Mouse (Mus musculus) mouse trophoblast stem cell (cell line): ENCODE results near the gene Pgbd1.
"Not testable (repeated sequence)": the region's sequence is repeated elsewhere in the genome, so short reads cannot be mapped to it uniquely, and the experiment has no call there.

Experiments used
- in situ Hi-C, 2 experiments: fragments of 300-500 bp; cut with MseI, MboI; formaldehyde crosslinking; loops; 2 replicates in 1 of 2; 3 replicates in 1 of 2; pipeline ENCODE4 v1.15.1; 2025

Gene Pgbd1

GRCm38 (mm10) chr13:21440503-21441206 lies at the start of gene Pgbd1:
Gene Pgbd1 (minus strand): TSS chr13:21441058.
- in situ Hi-C loops, result no loop called here

DNA sequence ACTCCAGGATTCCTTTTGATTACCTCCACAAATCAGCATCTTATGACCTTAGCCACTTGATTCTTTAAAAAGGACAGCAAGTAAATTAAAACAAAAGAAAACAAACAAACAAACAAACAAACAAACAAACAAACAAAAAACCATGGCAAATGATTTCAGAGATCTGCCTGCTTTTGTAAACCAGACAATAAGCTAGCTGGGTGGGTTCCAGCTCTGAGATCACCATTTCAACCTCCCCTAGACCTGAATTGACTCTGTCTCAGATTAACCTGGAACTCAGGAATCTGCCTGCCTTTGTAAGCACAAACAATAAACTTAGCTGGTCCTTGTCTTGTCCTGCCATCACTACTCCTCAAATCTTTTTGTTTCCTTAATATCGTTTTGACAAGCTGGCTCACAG lies 46.0 kb upstream of the Pgbd1 start:
- in situ Hi-C loops, result no loop called here

- in situ Hi-C loops, result not testable (repeated sequence)
Observed at GRCm38 (mm10) chr13:21478759-21479670, 38.2 kb upstream of the Pgbd1 start, which contains the start of the genes Zkscan4 and Gm10065. Gene Zkscan4 (plus strand): TSS chr13:21478907. Gene Gm10065 (minus strand): TSS chr13:21479441.

DNA sequence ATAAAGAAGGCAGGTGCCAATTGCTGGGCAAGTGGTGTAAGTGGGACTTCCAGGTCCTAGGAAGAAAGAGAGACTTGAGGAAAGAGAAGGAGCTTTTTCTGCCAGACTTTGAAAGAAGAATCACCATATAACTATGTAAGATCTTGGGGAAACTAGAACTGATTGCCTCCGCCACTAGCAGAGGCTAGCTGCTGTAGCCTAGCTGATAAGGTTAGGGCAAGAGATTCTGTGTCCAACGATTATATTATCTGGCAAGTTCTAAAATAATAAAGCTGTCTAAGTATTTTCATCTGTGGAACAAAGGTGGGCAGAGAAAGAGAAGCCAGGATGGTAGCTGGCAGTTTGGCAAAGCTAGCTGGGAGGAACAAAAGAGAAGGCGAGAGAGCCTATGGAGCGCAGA lies 31.6 kb upstream of the Pgbd1 start:
- in situ Hi-C loops, result no loop called here

DNA sequence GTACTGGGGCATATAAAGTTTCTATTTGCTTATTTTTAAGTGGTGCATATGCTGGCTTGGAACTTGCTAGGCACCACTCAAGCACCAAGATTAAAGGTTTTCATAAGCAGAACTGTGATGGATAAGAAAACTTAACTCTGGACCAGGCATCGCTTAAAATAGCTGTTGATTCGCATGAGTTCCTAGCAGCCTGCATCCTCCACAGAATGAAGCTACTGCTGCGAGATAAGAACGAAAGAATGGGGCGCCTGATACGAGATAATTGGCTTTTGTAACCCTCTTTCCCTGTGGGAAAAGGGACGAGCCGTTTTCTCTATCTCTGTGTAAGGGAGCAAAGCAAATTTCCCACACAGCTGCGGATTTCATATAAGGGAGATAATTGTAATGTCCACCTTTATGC lies 28.2 kb upstream of the Pgbd1 start:
- in situ Hi-C loops, result no loop called here

DNA sequence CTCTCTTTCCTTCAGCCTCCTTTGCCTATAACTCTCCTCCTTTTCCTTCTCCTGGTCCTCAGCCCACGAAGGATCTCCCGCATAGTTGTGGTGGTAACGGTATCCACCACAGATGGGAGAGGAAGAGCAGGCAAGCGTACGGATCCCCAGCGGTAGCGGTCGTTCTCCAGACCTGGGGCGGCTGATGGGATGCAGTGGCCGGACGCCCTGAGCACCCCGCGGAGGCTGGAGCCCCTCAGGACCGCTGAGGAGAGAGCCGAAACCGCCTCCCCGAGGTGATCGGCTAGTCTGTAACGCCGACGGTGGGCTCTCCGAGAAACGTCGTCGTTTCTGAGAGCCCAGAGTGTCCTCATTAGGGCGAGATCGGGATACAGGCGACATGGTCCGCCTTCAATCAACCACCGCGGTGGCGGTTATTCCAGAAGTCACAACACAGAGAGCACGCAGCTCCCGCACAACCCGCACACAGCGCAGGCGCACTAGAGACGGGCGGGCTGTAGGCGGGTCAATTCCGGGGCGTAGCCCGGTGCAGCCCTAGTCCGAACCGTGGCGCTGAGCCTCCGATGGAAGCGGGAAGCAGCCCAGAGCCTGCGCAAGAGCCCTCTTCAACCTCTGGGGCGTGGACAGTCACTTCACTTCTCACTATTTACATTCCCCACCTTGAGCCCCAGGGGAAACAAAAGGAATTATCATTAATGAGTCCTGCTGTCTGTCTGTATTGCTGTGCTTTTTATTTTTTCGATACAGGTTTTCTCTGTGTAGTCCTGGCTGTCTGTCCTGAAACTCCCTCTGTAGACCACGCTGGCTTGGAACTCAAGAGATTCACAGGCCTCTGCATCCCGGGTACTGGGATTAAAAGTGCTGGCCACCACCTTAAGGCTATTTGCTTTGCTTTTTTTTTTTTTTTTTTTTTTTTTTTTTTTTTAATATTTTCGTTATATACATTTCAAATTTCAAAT lies 27.5 kb upstream of the Pgbd1 start, which contains the start of gene Nkapl:
Gene Nkapl (minus strand): TSS at position 449 of the 959 bp plus-strand sequence.
- in situ Hi-C loops, result no loop called here

DNA sequence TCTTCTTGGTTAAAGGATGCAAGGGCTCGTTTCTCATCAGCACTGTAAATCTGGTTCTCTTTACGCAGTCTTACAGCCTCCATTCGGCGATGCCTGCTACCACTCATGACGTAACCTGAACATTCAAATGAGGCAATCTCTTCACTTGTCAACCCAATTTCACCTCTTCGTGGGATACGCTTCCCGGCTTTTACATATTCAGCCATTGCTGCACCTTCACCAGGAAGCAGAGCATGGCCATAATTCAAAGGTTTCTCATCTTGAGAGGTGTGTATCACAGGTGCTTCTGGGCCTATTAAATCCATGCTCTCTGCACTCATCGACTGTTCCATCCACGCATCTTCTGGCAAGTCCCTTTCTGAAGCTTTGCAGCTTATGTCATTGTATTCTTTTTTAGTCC lies 26.5 kb upstream of the Pgbd1 start:
- in situ Hi-C loops, result no loop called here

GRCm38 (mm10) chr13:21462516-21462915 lies 21.7 kb upstream of the Pgbd1 start:
- in situ Hi-C loops, result not testable (repeated sequence)

- in situ Hi-C loops, result no loop called here
Observed at GRCm38 (mm10) chr13:21456347-21456746, 15.5 kb upstream of the Pgbd1 start.

DNA sequence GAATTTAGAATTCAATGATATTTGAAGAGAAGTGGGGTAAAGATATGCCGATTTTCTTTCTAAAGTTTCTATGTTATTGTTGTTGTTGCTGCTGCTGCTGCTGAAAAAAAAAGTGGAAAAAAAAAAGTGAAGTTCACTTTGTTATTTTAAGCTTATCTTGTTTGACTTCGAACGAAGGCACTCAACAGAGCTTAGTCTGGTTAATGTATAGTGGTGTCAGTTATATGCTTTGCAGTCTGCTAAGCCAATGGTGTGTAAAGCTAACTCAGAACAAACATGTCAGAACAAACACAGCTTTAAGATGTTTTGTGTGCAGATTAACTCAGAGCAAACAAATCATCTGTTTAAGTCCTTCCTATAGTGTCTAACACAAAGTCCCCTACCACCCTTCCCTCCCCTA lies 13.3 kb upstream of the Pgbd1 start:
- in situ Hi-C loops, result no loop called here

DNA sequence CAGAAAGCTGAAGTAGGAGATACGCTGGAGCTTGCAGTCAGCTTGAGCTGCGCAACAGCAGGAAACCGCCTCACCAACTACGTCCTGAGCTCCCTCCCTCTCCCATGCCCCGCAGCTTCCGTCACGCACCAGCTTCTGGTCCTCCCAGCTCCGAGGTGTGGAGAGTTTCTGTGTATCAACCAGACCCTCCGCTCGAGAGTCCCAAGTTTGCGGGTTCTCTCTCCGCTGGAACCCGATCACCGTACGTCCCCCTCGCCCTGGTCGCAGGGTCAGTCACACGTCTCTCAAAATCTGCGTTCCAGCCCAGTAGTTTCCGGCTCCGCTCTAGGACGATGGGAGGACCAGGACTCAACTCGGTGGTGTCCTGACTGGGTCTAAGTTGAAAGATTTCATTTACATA lies 12.6 kb upstream of the Pgbd1 start, which contains the start of gene Zscan26:
Gene Zscan26 (minus strand): TSS at position 282 of the 400 bp plus-strand sequence.
- in situ Hi-C loops, result no loop called here

DNA sequence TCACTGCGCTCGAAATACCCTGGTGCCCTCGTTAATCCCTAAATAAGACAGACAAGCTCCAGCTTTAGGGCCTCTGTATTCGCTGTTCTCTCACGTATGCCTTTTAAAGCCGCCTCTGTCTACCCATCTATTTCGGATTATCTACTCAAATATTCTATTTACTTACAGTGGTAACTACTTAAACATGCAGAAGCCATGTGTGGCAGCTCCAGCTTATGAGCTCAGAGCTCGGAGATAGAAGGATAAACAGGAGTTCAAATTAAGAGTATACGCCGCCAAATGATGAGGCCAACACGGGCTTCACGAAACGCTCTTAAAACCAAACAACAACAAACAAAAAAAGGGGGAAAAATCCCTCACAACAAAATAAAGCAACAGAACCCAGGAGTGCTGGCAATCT lies 12.2 kb upstream of the Pgbd1 start:
- in situ Hi-C loops, result no loop called here

DNA sequence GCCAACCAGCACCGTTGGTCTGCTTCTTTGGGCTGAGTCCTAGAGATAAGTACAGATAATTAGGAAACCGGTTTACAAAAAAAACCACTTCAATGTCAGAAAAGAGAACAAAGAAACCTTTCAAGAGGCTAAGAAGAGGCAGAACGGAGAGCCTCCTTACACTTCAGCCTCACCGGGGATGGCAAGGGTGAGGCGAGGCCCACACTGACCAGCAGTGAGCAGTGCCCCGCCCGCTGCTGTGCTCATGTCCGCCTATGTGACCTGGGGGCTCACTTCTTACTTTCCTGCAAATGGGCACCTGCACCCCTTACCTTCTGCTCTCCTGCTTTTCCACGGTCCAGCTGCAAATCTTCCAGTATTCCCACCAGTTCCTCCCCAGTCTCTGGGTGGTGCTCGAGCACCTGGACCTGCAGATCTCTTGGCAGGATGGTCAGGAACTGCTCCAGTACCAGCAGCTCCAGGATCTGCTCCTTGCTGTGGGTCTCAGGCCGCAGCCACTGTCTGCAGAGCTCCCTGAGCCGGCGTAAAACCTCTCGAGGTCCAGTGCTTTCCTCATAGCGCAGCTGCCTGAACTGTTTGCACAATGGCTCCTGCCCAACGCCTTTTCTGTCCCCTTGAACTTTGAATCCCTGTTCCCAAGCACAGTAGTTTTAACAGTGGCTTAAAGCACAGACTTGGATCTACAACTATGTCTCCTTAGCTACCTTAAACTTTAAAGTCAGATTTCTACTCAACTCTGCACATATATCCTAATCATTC lies 7.2 kb upstream of the Pgbd1 start:
- in situ Hi-C loops, result no loop called here

GRCm38 (mm10) chr13:21446796-21447195 lies 5.9 kb upstream of the Pgbd1 start:
- in situ Hi-C loops, result no loop called here

DNA sequence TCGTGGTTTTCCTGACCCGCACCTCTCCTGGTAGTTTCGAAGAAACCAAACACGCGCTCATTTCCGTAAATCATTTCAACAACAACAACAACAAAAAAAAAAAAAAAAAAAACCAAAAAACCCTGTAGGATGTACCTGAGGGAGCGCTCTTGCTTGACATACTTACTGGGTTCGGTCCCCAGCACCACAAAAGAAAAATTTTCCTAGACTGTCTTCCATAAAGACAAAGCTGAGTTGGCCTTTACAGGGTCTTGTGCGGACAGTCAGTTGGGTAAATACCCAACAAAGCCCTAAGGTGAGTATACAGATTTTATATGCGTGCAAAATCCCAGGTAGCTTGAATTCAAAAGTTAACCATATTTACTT lies 332 bp upstream of the Pgbd1 start:
- in situ Hi-C loops, result no loop called here

- in situ Hi-C loops, result no loop called here
Observed at GRCm38 (mm10) chr13:21435476-21435875, 5.4 kb downstream of the Pgbd1 start.

DNA sequence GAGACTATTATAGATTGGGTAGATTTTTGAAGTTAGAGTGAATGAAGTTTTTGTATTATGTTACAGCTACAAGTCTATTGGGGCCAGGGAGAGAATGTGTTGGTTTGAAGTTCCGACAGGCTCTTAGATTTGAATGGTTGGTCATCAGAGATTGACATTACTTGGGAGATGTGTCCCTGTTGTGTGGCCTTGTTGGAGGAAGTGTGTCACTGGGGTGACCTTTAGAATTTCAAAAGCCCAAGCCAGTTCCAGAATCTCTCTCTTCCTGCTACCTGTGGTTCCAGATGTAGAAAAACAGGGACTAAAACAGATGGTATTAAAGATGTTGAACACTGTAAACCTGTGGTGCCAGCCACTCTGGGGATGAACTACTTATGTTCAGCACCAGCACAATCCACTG lies 13.2 kb downstream of the Pgbd1 start:
- in situ Hi-C loops, result no loop called here

- in situ Hi-C loops, result no loop called here
Observed at GRCm38 (mm10) chr13:21423301-21423700, 17.6 kb downstream of the Pgbd1 start.

- in situ Hi-C loops, result no loop called here
Observed at GRCm38 (mm10) chr13:21418865-21419264, 22.0 kb downstream of the Pgbd1 start.

GRCm38 (mm10) chr13:21417298-21418010 lies 23.4 kb downstream of the Pgbd1 start:
- in situ Hi-C loops, result no loop called here
